Mouse (Mus musculus) adrenal gland, postnatal 4 days (tissue): Measurements from ENCODE around the gene Cdcp2. TPM values are rescaled to one million over a fixed set of nuclear protein-coding genes. Genes with fewer than 3 reads are reported as not detected.
"Not testable (repeated sequence)": the region's sequence is repeated elsewhere in the genome, so short reads cannot be mapped to it uniquely, and the experiment has no call there.

ENCODE experiments used
- DNase-seq, 2 experiments: peaks; one replicate each; pipeline ENCODE4 v3.0.0; 2021 to 2022; ENCODE audit warnings: low spot score in 2 of 2, mixed read lengths in 2 of 2
- total RNA-seq, 2 experiments: library from RNA; stranded (reverse); gene quantifications; 2 replicates each; pipeline ENCODE4 v1.2.3; 2021

Gene Cdcp2
- total RNA-seq, 2 experiments from 2014 or later, result 0.14 TPM; not detected in 1

GRCm38 (mm10) chr4:107091696-107092095 lies 5.0 kb upstream of the Cdcp2 start:
- DNase-seq, result peak in 1 of 2 experiments; percentile 44

GRCm38 (mm10) chr4:107094484-107095187 lies 2.1 kb upstream of the Cdcp2 start:
- DNase-seq, result no peak

- no peak for DNase-seq
Observed at GRCm38 (mm10) chr4:107096043-107096442, 648 bp upstream of the Cdcp2 start.

GRCm38 (mm10) chr4:107097871-107098270 lies 1.2 kb downstream of the Cdcp2 start:
- no peak for DNase-seq

- no peak for DNase-seq
Observed at GRCm38 (mm10) chr4:107098375-107098774, 1.7 kb downstream of the Cdcp2 start.

- no peak for DNase-seq
Observed at GRCm38 (mm10) chr4:107098791-107099525, 2.3 kb downstream of the Cdcp2 start.

- DNase-seq, result no peak
Observed at GRCm38 (mm10) chr4:107102220-107102619, 5.5 kb downstream of the Cdcp2 start.

- no peak for DNase-seq
Observed at GRCm38 (mm10) chr4:107106777-107107176, 10.1 kb downstream of the Cdcp2 start.

- DNase-seq, result no peak
Observed at GRCm38 (mm10) chr4:107108291-107108731, 11.6 kb downstream of the Cdcp2 start.

GRCm38 (mm10) chr4:107109181-107109580 lies 12.5 kb downstream of the Cdcp2 start:
- not testable (repeated sequence) for DNase-seq

- no peak for DNase-seq
Observed at GRCm38 (mm10) chr4:107114278-107114677, 17.6 kb downstream of the Cdcp2 start.

GRCm38 (mm10) chr4:107117741-107118385 lies 21.2 kb downstream of the Cdcp2 start:
- DNase-seq, result no peak

- no peak for DNase-seq
Observed at GRCm38 (mm10) chr4:107119056-107119455, 22.4 kb downstream of the Cdcp2 start.

GRCm38 (mm10) chr4:107120676-107121075 lies 24.0 kb downstream of the Cdcp2 start:
- DNase-seq, result no peak

- no peak for DNase-seq
Observed at GRCm38 (mm10) chr4:107121165-107121943, 24.7 kb downstream of the Cdcp2 start.

- no peak for DNase-seq
Observed at GRCm38 (mm10) chr4:107124376-107124775, 27.7 kb downstream of the Cdcp2 start.

GRCm38 (mm10) chr4:107125101-107125500 lies 28.4 kb downstream of the Cdcp2 start:
- DNase-seq, result no peak

GRCm38 (mm10) chr4:107126389-107126788 lies 29.7 kb downstream of the Cdcp2 start:
- no peak for DNase-seq

- DNase-seq, result no peak
Observed at GRCm38 (mm10) chr4:107126891-107127524, 30.3 kb downstream of the Cdcp2 start.

- DNase-seq, result no peak
Observed at GRCm38 (mm10) chr4:107127901-107128669, 31.4 kb downstream of the Cdcp2 start.
